Mouse (Mus musculus): ENCODE data around the gene H2-Q1. TPM values are rescaled to one million over a fixed set of nuclear protein-coding genes. Genes with fewer than 3 reads are reported as not detected.
"Not testable (repeated sequence)": the region's sequence is repeated elsewhere in the genome, so short reads cannot be mapped to it uniquely, and the experiment has no call there.

Gene H2-Q1
- polyA plus RNA-seq, 1 experiment from 2014 or later: not detected

GRCm38 (mm10) chr17:35278957-35279688, 41.1 kb upstream of the H2-Q1 start:
- H3K27ac ChIP-seq (replicated peaks): no peak overlapping the region

GRCm38 (mm10) chr17:35280276-35280675, 39.9 kb upstream of the H2-Q1 start:
- Histone ChIP-seq H3K4me3 (ENCODE audit: low read depth, low read length) (no peak overlapping the region), H3K9ac (ENCODE audit: low read length) (no peak overlapping the region), H3K4me2 (replicated peaks; ENCODE audit: low read depth) (no peak overlapping the region), H3K27ac (replicated peaks) (no peak overlapping the region), H3K36me3 (ENCODE audit: control insufficient read depth, insufficient read depth, low read length) (no peaks in the 10 kb centered on the region), H3K4me1 (replicated peaks; ENCODE audit: control insufficient read depth, insufficient read depth) (no peaks in the 10 kb centered on the region), H3K27me3 (ENCODE audit: control insufficient read depth, insufficient read depth, low read length) (no peaks in the 10 kb centered on the region), H3K9me3 (ENCODE audit: control insufficient read depth, low read length) (no peaks in the 10 kb centered on the region)
- no peak for ATAC-seq (ENCODE audit: low FRiP score, low TSS enrichment)
- no peak for DNase-seq (ENCODE audit: low spot score)
- no peak for TF ChIP-seq CTCF (IDR thresholded peaks at IDR 0.05; ENCODE audit: low read depth)
- TF ChIP-seq EP300 (optimal IDR thresholded peaks at IDR 0.05): no peak
- 54% methylated on average over 3 of the region's 3 CpGs for WGBS

More at GRCm38 (mm10) chr17:35278957-35279688, 41.1 kb upstream of the H2-Q1 start:
- no peaks in the 10 kb centered on the region for H3K36me3 ChIP-seq (ENCODE audit: control insufficient read depth, insufficient read depth, low read length)
- no peak overlapping the region for H3K4me2 ChIP-seq (replicated peaks; ENCODE audit: low read depth)
- no peak overlapping the region for H3K4me3 ChIP-seq (ENCODE audit: low read depth, low read length)
- no peaks in the 10 kb centered on the region for H3K27me3 ChIP-seq (ENCODE audit: control insufficient read depth, insufficient read depth, low read length)
- no peaks in the 10 kb centered on the region for H3K9me3 ChIP-seq (ENCODE audit: control insufficient read depth, low read length)
- TF ChIP-seq CTCF (IDR thresholded peaks at IDR 0.05; ENCODE audit: low read depth): no peak
- TF ChIP-seq EP300 (optimal IDR thresholded peaks at IDR 0.05): no peak
- DNase-seq (ENCODE audit: low spot score): no peak
- ATAC-seq (ENCODE audit: low FRiP score, low TSS enrichment): no peak
- no peak overlapping the region for H3K9ac ChIP-seq (ENCODE audit: low read length)
- H3K4me1 ChIP-seq (replicated peaks; ENCODE audit: control insufficient read depth, insufficient read depth): no peaks in the 10 kb centered on the region
- WGBS: 84% methylated on average over 13 of the region's 13 CpGs

- H3K27me3 ChIP-seq (ENCODE audit: control insufficient read depth, insufficient read depth, low read length): no peaks in the 10 kb centered on the region
- H3K4me1 ChIP-seq (replicated peaks; ENCODE audit: control insufficient read depth, insufficient read depth): no peaks in the 10 kb centered on the region
- no peaks in the 10 kb centered on the region for H3K9me3 ChIP-seq (ENCODE audit: control insufficient read depth, low read length)
- ATAC-seq (ENCODE audit: low FRiP score, low TSS enrichment) (no peak), DNase-seq (ENCODE audit: low spot score) (no peak)
- no peak for TF ChIP-seq CTCF (IDR thresholded peaks at IDR 0.05; ENCODE audit: low read depth)
- TF ChIP-seq EP300 (optimal IDR thresholded peaks at IDR 0.05): no peak
- H3K9ac ChIP-seq (ENCODE audit: low read length): no peak overlapping the region
- no peak overlapping the region for H3K4me2 ChIP-seq (replicated peaks; ENCODE audit: low read depth)
- no peak overlapping the region for H3K27ac ChIP-seq (replicated peaks)
- no peaks in the 10 kb centered on the region for H3K36me3 ChIP-seq (ENCODE audit: control insufficient read depth, insufficient read depth, low read length)
- H3K4me3 ChIP-seq (ENCODE audit: low read depth, low read length): no peak overlapping the region
Observed at GRCm38 (mm10) chr17:35285431-35285830, 34.8 kb upstream of the H2-Q1 start.

- not testable (repeated sequence) for H3K4me3 ChIP-seq (ENCODE audit: low read depth, low read length); H3K4me1 ChIP-seq (replicated peaks; ENCODE audit: control insufficient read depth, insufficient read depth); H3K9ac ChIP-seq (ENCODE audit: low read length); H3K4me2 ChIP-seq (replicated peaks; ENCODE audit: low read depth); H3K36me3 ChIP-seq (ENCODE audit: control insufficient read depth, insufficient read depth, low read length); H3K27me3 ChIP-seq (ENCODE audit: control insufficient read depth, insufficient read depth, low read length); H3K27ac ChIP-seq (replicated peaks); ATAC-seq (ENCODE audit: low FRiP score, low TSS enrichment); H3K9me3 ChIP-seq (ENCODE audit: control insufficient read depth, low read length)
- WGBS: 1% methylated on average over 5 of the region's 5 CpGs
- peak; percentile 80 for TF ChIP-seq CTCF (IDR thresholded peaks at IDR 0.05; ENCODE audit: low read depth)
- DNase-seq (ENCODE audit: low spot score): peak; percentile 28
Observed at GRCm38 (mm10) chr17:35295796-35296195, 24.4 kb upstream of the H2-Q1 start.

GRCm38 (mm10) chr17:35300261-35300945, 19.8 kb upstream of the H2-Q1 start:
- not testable (repeated sequence) for H3K27me3 ChIP-seq (ENCODE audit: control insufficient read depth, insufficient read depth, low read length); H3K27ac ChIP-seq (replicated peaks); H3K4me1 ChIP-seq (replicated peaks; ENCODE audit: control insufficient read depth, insufficient read depth); ATAC-seq (ENCODE audit: low FRiP score, low TSS enrichment); H3K36me3 ChIP-seq (ENCODE audit: control insufficient read depth, insufficient read depth, low read length); DNase-seq (ENCODE audit: low spot score); H3K9me3 ChIP-seq (ENCODE audit: control insufficient read depth, low read length); H3K9ac ChIP-seq (ENCODE audit: low read length); H3K4me2 ChIP-seq (replicated peaks; ENCODE audit: low read depth); H3K4me3 ChIP-seq (ENCODE audit: low read depth, low read length)
- peak; percentile 22; the same call in 1 of the 2 replicates for TF ChIP-seq CTCF (IDR thresholded peaks at IDR 0.05; ENCODE audit: low read depth)
- WGBS: 82% methylated on average over 7 of the region's 7 CpGs

GRCm38 (mm10) chr17:35301645-35302258, 18.5 kb upstream of the H2-Q1 start:
- H3K9ac ChIP-seq (ENCODE audit: low read length): no peak overlapping the region
- ATAC-seq (ENCODE audit: low FRiP score, low TSS enrichment) (peak; percentile 85), DNase-seq (ENCODE audit: low spot score) (peak; percentile 82)
- H3K4me2 ChIP-seq (replicated peaks; ENCODE audit: low read depth): no peak overlapping the region
- H3K36me3 ChIP-seq (ENCODE audit: control insufficient read depth, insufficient read depth, low read length): no peaks in the 10 kb centered on the region
- H3K4me1 ChIP-seq (replicated peaks; ENCODE audit: control insufficient read depth, insufficient read depth): no peaks in the 10 kb centered on the region
- no peak overlapping the region for H3K27ac ChIP-seq (replicated peaks)
- H3K9me3 ChIP-seq (ENCODE audit: control insufficient read depth, low read length): no peaks in the 10 kb centered on the region
- H3K27me3 ChIP-seq (ENCODE audit: control insufficient read depth, insufficient read depth, low read length): no peaks in the 10 kb centered on the region
- H3K4me3 ChIP-seq (ENCODE audit: low read depth, low read length): no peak overlapping the region
- 29% methylated on average over 13 of the region's 13 CpGs for WGBS
- TF ChIP-seq CTCF (IDR thresholded peaks at IDR 0.05; ENCODE audit: low read depth) (peak; percentile 89), EP300 (optimal IDR thresholded peaks at IDR 0.05) (no peak)

Data from stomach, postnatal 0 days (tissue).